Mouse (Mus musculus) monocyte, adult 5-6 weeks (primary cell): ENCODE results near the gene Gm20815. TPM values are rescaled to one million over a fixed set of nuclear protein-coding genes. Genes with fewer than 3 reads are reported as not detected.
"Not testable (repeated sequence)": the region's sequence is repeated elsewhere in the genome, so short reads cannot be mapped to it uniquely, and the experiment has no call there.

ENCODE experiments used
- ATAC-seq: fragments of 153-309, 156-312 bp; replicated peaks from 2 replicates; pipeline ENCODE4 v1.8.0; 2017; ENCODE audit warnings: mild to moderate bottlenecking; ENCODE audit not compliant: low TSS enrichment, insufficient number of reproducible peaks, severe bottlenecking, poor library complexity, low FRiP score
- total RNA-seq: library from RNA; stranded (forward); fragments of 200-1000, 200-491, 200-594 nt; gene quantifications from 3 replicates; pipeline ENCODE4 v1.2.3, GENCODE M21; 2017

Gm20815 gene
- total RNA-seq = not detected in 3 replicates

DNA sequence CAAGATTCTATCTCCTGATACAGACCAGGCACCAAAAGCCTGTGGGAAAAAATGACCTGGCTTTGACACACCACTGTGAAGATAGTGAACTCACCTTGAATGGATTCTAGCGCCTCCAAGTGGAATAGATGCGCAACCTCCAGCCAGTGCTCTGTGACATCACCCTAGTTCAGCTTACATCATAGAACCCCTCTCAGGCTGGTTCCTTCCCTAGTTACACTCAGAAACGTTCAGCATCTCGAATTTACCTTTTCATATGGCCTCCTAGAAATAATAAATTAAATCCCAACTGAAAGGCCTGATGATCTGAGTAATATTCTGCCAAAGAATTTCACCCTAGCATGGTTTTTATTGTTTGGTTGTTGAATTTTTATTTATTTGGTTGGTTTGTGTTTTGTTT lies at the start of gene Gm20815:
Gm20815 (minus strand) TSS at position 101 of the 400 bp plus-strand sequence.
- not testable (repeated sequence) for ATAC-seq
